Mouse (Mus musculus) left cerebral cortex, adult 18-20 months (tissue): ENCODE data around the gene Arl14. TPM values are rescaled to one million over a fixed set of nuclear protein-coding genes. Genes with fewer than 3 reads are reported as not detected.

Experiments used
- DNase-seq, 2 experiments: peaks; one replicate each; pipeline ENCODE4 v3.0.0; 2021 to 2022; ENCODE audit warnings: low spot score in 2 of 2, mixed read lengths in 1 of 2
- long read RNA-seq, 2 experiments: library from polyadenylated mRNA; stranded (forward); transcript quantifications; one replicate each; pipeline ENCODE4 v2.0.0; 2021
- total RNA-seq, 2 experiments: library from RNA; stranded (reverse); gene quantifications; 2 replicates each; pipeline ENCODE4 v1.2.3; 2021

Gene Arl14
- not detected for total RNA-seq
- long read RNA-seq, experiment 1, result 0 reads
- long read RNA-seq, experiment 2, result 0 reads

GRCm38 (mm10) chr3:69221806-69222501 lies at the start of gene Arl14:
TSS of gene Arl14 (plus strand) at chr3:69222419.
- DNase-seq, result no peak

DNA sequence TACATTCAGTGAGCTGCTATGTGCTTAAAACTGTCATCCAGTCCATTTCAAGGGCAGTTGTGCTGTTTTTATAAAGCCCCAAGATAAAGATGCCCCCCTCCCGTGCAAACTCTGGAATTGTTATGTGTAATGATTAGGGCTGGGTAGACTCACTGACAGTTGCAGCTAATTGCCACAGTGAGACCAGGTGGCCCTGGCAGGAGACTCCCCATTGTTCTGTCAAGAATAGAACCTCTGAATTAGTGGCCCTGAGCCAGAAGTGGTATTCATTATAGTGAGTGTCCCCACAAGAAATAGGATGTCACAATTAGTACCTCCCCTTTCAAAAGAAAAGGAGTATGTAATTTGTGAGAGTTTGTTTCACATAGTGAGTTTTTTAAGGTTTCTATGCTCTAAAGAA lies 47.0 kb upstream of the Arl14 start:
- DNase-seq, result no peak

GRCm38 (mm10) chr3:69177168-69177797 lies 44.9 kb upstream of the Arl14 start:
- no peak for DNase-seq

GRCm38 (mm10) chr3:69177914-69178313 lies 44.3 kb upstream of the Arl14 start:
- no peak for DNase-seq

DNA sequence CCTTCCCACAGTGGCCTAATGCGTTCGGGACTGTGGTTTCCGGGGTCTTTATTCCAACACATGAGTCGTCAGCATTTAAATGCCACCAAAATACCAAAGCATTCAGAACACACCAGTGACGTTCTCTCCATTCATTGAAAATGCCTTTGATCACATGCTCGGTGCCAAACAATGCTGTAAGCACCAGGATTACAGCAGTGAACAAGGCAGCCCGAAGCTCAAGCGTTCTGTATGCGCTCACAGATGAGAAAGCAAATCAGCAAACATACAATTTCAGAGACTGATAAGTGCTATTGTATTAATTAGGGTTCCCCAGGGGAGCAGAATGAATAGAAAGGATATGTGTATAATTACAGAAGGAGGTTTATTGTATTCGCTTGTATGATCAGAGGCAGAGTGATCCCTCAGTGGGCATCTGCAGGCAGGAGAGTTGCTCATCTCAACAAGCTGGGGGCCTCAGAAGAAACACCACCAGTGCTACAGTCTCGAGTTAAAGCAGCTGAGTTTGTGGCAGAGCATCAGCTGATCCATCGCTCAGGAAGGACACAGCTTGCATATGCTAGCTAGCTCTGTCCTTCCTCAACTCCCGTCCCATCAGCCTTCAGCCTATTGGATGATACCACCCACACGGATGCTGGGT lies 43.7 kb upstream of the Arl14 start:
- DNase-seq, result no peak

DNA sequence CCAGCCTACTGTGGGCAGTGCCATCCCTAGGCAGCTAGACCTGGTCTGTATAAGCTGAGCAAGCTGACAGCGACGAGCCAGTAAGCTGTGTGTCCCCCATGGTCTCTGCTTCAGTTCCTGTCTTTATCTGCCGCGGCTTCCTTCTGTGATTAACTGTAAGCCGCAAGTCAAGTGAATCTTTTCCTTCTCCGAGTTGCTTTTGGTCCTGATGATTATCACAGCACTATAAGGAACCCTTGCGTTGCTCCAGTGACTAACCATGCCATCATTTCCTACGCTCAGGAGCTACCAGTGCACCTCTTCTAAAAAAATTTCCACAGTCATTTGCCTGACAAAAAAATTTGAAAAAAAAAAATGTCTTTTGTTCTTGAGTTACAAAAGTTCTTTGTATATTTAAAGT lies 40.7 kb upstream of the Arl14 start:
- no peak for DNase-seq

DNA sequence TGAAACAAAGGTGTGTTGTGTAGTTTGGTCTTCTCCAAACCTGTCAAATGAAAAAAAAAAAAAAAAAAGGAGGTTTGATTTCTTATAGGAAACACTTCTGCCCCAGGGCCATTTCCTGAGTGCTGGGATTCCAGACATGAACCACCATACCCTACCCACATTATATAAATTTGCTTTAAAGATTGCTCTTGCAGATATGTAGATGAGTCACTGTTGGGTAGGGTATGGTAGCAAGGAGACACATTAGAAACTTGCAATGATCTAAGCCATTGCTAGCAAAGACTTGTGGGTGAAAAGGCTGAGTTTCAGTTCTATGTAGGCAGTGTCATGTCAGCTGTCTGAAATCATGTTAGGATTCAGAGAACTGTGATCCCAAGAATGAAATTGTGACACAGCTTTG lies 40.0 kb upstream of the Arl14 start:
- no peak for DNase-seq

- DNase-seq, result no peak
Measured at GRCm38 (mm10) chr3:69185244-69185643, 37.0 kb upstream of the Arl14 start.

- no peak for DNase-seq
Measured at GRCm38 (mm10) chr3:69186031-69186430, 36.2 kb upstream of the Arl14 start.

- DNase-seq, result peak; percentile 5 to 13
Measured at GRCm38 (mm10) chr3:69186643-69187042, 35.6 kb upstream of the Arl14 start.

- DNase-seq, result no peak
Measured at GRCm38 (mm10) chr3:69192995-69193394, 29.2 kb upstream of the Arl14 start.

DNA sequence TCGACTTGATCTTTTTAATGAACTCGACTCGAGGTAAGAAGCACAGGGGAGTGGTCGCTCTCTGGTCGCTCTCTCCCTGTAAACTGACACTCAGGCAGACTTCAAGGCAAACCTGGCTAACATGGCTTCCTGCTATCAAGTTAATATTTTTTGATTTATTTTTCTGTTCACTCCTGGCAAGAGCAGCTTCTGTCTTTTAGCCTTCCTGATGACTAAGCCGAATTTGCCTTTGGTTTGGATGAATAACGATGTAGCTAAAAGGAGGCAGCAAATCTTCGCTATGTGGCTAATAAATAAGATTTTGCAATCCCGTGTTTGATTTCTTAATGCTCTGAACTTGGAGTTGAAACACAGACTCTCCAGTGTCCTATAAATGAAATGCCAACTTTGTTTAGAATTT lies 27.7 kb upstream of the Arl14 start:
- DNase-seq, result no peak

DNA sequence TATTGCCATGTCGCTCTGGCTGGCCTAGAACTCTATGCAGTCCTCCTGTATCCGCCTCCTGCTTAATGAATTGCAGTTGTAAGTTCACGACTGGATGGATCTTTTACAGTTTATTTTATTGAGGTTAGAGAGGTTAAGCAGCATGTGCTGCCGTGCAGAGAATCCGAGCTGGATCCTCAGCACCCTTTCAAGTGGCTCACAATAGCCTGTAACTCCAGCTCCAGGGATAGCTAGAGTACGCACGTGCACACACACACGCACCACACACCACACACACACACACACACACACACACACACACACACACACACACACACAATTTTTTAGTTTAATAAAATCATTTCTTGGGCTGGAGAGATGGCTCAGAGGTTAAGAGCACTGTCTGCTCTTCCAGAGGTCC lies 27.0 kb upstream of the Arl14 start:
- DNase-seq, result no peak

DNA sequence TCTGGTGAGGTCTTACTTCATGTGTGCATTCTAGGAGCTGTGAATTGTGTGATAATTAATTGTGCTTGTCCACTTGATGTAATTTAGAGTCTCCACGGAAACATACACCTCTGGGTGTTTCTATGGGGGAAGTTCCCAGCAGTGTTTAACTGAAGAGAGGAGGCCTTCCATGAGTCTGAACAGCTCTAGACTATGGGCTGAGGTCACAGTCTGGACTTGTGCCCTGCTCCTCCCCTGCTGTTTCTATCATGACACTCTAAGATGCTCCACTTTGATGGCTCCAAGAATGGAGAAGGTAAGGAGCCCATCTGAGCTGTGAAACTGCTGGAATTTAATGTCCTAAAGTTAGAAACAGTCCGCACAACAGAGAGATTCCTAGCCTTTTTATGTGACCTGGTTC lies 24.1 kb upstream of the Arl14 start:
- DNase-seq, result no peak

DNA sequence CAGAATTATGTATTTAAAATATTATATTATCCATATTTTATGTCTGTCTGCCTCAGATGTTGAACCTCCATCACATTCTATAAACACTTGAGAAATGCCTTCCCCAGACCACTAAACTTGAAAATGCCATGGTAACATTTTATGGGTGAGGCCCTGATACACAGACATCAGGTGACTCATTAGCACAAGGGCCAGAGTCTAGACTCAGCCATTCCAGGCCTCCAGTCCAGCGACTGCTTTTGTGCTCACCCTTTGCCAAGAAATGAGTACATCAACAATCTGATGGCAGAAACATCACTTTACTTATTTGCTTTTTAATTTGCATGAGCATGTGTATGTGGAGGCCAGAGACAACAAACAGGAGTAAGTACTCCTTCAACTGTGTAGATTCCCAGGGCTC lies 22.0 kb upstream of the Arl14 start:
- no peak for DNase-seq

- DNase-seq, result no peak
Measured at GRCm38 (mm10) chr3:69201206-69201605, 21.0 kb upstream of the Arl14 start.

DNA sequence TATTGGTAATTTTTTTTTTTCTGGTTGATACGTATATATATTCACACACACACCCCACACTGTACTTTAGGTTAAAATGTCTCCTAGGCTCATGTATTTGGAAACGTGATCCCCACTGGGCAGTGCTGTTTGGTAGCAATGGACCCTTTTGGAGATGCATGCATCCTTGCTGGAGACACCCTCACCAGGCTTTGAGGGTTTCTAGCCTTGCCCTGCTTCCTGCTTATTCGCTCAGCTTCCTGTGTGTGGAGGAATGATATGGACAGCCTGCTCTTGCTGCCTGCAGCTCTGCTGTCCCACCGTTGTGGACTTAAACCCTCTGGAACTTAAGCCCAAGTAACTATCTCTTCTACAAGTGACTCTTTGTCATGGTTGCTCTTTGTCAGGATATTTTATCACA lies 19.3 kb upstream of the Arl14 start:
- no peak for DNase-seq

GRCm38 (mm10) chr3:69205266-69206054 lies 16.8 kb upstream of the Arl14 start:
- DNase-seq, result no peak

- no peak for DNase-seq
Measured at GRCm38 (mm10) chr3:69206193-69206893, 15.9 kb upstream of the Arl14 start.

DNA sequence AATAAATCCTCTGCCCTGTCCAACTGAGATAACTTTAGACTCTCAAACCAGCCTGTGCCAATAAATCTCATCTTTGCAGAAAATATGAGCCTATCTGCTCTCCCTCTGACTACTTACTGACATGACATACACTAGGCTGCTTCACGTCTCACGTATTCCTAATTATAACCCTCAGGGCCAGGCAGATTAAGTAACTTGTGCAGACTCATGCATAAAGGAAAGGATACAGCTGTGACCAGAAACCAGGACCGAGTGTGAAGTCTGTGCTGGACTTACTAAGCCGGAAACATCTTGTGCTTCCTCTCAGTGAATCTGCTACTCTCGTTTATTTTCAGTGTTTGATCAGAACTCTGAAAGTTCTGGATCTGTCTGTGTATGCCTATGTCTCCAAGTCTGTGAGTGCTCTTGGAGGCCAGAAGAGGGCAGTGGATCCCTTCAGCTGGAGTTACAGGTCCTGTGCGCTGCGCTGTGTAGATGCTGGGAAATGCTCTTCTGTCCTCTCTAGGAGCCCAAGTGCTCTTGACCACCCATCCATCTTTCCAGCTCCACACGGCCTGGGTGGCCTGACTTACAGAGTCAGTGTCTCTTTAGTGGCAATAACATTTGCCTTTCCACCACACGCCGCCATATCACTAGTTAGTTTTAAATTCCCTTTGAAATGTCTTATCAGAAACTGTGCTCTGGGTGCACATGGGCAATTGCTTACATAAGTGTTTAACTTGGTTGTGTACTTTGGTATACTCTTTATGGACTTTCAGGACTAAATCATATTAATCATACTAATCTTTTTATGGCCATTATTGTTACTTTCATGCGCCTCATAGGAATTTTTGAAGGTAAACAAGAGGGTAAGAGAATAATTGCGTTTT lies 13.5 kb upstream of the Arl14 start:
- no peak for DNase-seq
